Mouse (Mus musculus) activated CD4-positive, CD25-positive, alpha-beta regulatory T cell (primary cell): ENCODE data around the gene Eif2b3. TPM values are rescaled to one million over a fixed set of nuclear protein-coding genes. Genes with fewer than 3 reads are reported as not detected.

ENCODE experiments used
- polyA plus RNA-seq, 2 experiments: library from polyadenylated mRNA; unstranded; fragments of 100-300 nt; shearing (Covaris generic); gene quantifications; one replicate each; pipeline ENCODE4 v1.2.1; 2017

Eif2b3 gene
- polyA plus RNA-seq, result 10 to 100 TPM; 21.8 to 30.6 TPM

GRCm38 (mm10) chr4:117019206-117020134, at the start of gene Eif2b3:
TSS of gene Eif2b3 (plus strand) at chr4:117019402.

DNA sequence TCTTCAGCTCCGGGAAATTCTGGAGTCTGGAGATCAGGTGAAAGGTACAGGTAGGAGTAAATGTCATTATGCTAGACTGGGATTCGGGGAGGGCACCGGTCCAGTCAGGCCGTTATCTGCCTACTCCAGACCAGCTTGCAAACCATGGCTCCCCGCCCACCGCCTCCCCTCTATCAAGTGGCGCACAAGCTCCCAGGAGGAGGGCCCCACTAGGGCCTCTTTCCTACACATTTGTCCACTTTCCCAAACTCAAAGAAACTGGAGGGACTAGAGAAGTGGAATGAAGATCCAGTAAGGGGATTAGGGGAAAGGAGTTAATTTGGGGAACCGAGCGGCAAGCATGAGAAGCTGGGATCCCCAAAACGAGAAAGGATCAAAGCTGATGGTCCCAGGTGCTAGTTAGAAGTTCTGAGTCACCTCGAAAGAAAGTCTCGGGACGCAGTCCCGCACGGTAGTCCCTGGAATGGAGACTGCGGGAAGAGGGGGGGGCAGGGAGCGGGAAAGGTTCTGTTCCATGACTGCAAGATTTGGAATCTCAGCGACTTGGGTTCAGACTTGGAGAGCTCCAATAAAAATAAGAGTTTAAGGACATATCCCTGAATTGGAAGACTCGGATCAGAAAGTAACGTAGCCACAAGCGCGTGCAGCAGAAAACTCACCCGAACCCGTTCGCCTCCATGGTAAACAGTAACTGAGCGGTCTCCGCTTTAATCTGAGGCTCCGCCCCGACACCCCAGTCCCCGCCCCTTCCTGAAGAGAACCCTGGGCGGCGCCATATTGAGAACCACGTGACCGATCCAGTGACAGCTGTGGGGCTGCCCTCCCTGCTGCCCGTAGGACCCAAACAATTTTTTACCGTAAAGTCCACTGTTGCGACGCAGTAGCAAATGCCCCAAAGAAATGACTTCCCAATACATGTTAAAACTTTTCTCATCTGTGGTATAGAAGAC, 25.3 kb upstream of the Eif2b3 start, which contains the start of gene Urod:
Urod (minus strand) TSS at position 742 of the 950 bp plus-strand sequence.

DNA sequence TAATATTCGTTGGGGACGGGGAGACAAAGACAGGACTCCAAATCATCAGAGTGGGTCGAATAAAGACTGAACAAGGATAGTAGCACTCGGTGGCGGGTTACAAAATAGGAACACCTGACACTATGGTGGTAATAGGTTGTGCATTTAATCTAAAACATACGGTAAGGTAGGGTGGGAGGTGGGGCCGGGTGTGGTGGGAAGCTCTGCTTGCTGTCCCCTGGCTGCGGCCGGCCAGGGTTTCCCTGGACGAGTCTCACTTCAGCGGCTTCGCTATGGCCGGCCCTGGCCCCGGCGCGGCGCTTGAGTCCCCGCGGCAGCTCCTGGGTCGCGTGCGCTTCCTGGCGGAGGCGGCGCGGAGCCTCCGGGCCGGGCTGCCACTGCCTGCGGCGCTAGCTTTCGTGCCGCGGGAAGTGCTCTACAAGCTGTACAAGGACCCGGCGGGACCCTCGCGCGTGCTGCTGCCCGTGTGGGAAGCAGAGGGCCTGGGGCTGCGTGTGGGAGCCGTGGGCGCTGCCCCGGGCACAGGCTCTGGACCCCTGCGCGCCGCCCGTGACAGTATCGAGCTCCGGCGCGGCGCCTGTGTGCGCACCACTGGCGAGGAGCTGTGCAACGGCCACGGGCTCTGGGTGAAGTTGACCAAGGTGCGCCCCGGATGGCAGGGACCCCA, 23.9 kb upstream of the Eif2b3 start, which contains the start of gene Hectd3:
Hectd3 (plus strand) TSS at position 187 of the 667 bp plus-strand sequence.

GRCm38 (mm10) chr4:117095551-117096452, 76.6 kb downstream of the Eif2b3 start, which contains the start of gene Ptch2:
TSS of gene Ptch2 (plus strand) at chr4:117096075.

DNA sequence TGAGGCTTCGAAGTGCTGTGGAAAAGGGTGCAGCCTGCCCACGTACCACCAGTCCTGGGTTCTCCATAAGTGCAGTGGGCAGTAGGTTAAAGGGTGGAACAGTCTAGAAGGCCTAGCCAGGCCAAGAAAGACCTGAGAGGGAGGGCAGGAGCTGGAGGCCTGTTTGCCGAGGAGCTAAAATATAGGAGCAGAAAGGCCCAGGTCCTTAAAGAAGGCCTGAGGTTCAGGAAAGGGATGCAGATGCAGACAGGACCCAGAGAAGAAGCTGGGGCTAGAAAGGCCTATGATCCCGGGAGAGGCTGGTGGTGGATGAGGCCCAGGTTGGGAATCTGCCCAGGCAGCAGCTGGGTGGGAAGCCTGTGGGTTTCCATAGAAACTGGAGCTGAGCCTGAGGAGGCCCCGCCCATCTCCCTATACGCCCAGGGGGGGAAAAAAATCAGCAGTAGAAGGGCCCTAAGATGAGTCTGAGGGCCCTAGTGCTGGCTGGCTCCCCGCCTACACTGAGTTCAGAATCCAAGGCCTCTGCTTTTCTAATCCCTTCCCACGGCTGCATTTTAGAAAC, 106.2 kb downstream of the Eif2b3 start, which contains the start of gene Btbd19:
Btbd19 (minus strand) TSS at position 378 of the 562 bp plus-strand sequence.

GRCm38 (mm10) chr4:117126675-117127290, 107.6 kb downstream of the Eif2b3 start, which contains the start of gene Tctex1d4:
TSS of gene Tctex1d4 (plus strand) at chr4:117126794.

GRCm38 (mm10) chr4:117133817-117134600, 114.8 kb downstream of the Eif2b3 start, which contains the start of gene Plk3:
TSS of gene Plk3 (minus strand) at chr4:117133963.

Other genes starting within 250 kb of the Eif2b3 start
- 10 to 100 TPM; 31.7 to 36.5 TPM for gene Toe1, start 211.8 kb upstream of the Eif2b3 start, polyA plus RNA-seq
- 10 to 100 TPM; 11.3 to 13.3 TPM for gene Mutyh, start 211.7 kb upstream of the Eif2b3 start, polyA plus RNA-seq
- under 1 TPM; 0.18 to 0.44 TPM for gene Hpdl, start 197.7 kb upstream of the Eif2b3 start, polyA plus RNA-seq
- under 1 TPM; 0.04 to 0.21 TPM for gene Zswim5, start 142.0 kb upstream of the Eif2b3 start, polyA plus RNA-seq
- 100 to 1,000 TPM in 1 of 2 experiments, 10 to 100 TPM in 1; 96.6 to 135 TPM for gene Urod, start 25.0 kb upstream of the Eif2b3 start, polyA plus RNA-seq
- 10 to 100 TPM; 30.4 to 36.9 TPM for gene Hectd3, start 24.1 kb upstream of the Eif2b3 start, polyA plus RNA-seq
- gene Ptch2, start 76.7 kb downstream of the Eif2b3 start, polyA plus RNA-seq, result under 1 TPM; 0.10 to 0.16 TPM
- gene Btbd19, start 106.3 kb downstream of the Eif2b3 start, polyA plus RNA-seq, result 10 to 100 TPM; 44.3 to 51.7 TPM
- 1 to 10 TPM; 1.8 to 3.0 TPM for gene Tctex1d4, start 107.4 kb downstream of the Eif2b3 start, polyA plus RNA-seq
- gene Plk3, start 114.6 kb downstream of the Eif2b3 start, polyA plus RNA-seq, result 10 to 100 TPM; 45.2 to 80.3 TPM
- gene Rps8, start 136.8 kb downstream of the Eif2b3 start, polyA plus RNA-seq, result 100 to 1,000 TPM; 408 to 760 TPM
- gene Kif2c, start 163.2 kb downstream of the Eif2b3 start, polyA plus RNA-seq, result 1 to 10 TPM; 5.5 to 7.0 TPM
- under 1 TPM; 0.32 to 0.38 TPM for gene Tmem53, start 232.5 kb downstream of the Eif2b3 start, polyA plus RNA-seq
- not detected for gene Armh1, start 232.7 kb downstream of the Eif2b3 start, polyA plus RNA-seq